Comparison of ENCODE assay signal across 8 mouse cellular contexts in the genomic region with DNA sequence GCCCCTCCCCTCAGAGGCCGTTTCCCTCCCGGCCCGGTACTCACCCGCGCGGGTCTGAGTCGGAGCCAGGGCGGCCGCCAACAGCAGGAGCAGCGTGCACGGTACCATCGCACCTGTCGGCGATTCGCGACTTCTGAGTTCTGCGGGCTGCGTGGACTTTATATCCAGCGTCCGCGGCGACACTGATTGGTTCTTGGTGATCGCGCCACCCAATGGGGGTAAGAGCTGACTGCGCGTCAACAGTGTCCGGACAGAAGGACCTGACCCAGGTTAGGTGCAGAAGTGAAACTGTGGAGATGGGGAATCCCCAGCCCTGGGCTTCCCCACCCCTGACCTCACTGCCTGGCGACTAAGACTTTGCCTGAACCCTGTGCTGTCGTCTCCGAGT. TPM values are rescaled to one million over a fixed set of nuclear protein-coding genes. Genes with fewer than 3 reads are reported as not detected.
DNase-seq lines count a peak whose midpoint lies in the region; ATAC-seq and TF ChIP-seq lines count a peak whose summit lies in the region.

A gene (minus strand): TSS at position 198 of the 388 bp plus-strand sequence.

- peak within 1 kb of the TSS; percentile 99 for H3K4me2 ChIP-seq in heart, embryonic 11.5 days
- H3K4me2 ChIP-seq in kidney, embryonic 15.5 days: peak within 1 kb of the TSS; percentile 97
- peak within 1 kb of the TSS; percentile 96 for H3K4me2 ChIP-seq in limb, embryonic 15.5 days
- H3K4me2 ChIP-seq in midbrain, postnatal 0 days (ENCODE audit: low read depth, low read length, poor library complexity, severe bottlenecking): peak within 1 kb of the TSS; percentile 88

- no peaks in the 10 kb centered on the region; the same call in 1 of the 2 replicates for H3K4me1 ChIP-seq in heart, embryonic 11.5 days (ENCODE audit: control insufficient read depth, insufficient read depth, low read length)
- peaks cover 15% of the 10 kb centered on the region for H3K4me1 ChIP-seq in kidney, embryonic 15.5 days
- peaks cover 14% of the 10 kb centered on the region for H3K4me1 ChIP-seq in limb, embryonic 15.5 days
- H3K4me1 ChIP-seq in midbrain, postnatal 0 days (ENCODE audit: insufficient read depth, low read length): 0 out of 2 replicates have a peak, but pooled peaks cover 4% of the 10 kb centered on the region

- peak; percentile 99 for DNase-seq in CD4-positive helper T cell, adult 2 months (ENCODE audit: low read depth, low spot score)
- DNase-seq in brain, embryonic 14.5 days (ENCODE audit: low read depth): peak; percentile 62
- peak; percentile 73 for DNase-seq in midbrain, postnatal 0 days (ENCODE audit: low spot score)
- DNase-seq in spleen, postnatal 4 days (ENCODE audit: low spot score in 2 of 2): peak; percentile 89 to 94

- H3K27ac ChIP-seq in heart, embryonic 11.5 days (ENCODE audit: low read depth, low read length): no peak within 1 kb of the TSS
- no peak within 1 kb of the TSS for H3K27ac ChIP-seq in kidney, embryonic 15.5 days
- H3K27ac ChIP-seq in limb, embryonic 15.5 days: no peak within 1 kb of the TSS
- H3K27ac ChIP-seq in midbrain, postnatal 0 days (ENCODE audit: low read depth, low read length): no peak within 1 kb of the TSS

- peak; percentile 88 for ATAC-seq in erythroid progenitor cell, adult 5-6 weeks (replicated peaks; ENCODE audit: low FRiP score, poor library complexity, severe bottlenecking)
- peak; percentile 57 for ATAC-seq in heart, embryonic 11.5 days (replicated peaks; ENCODE audit: insufficient number of reproducible peaks, low FRiP score, low TSS enrichment)
- ATAC-seq in kidney, embryonic 15.5 days (replicated peaks; ENCODE audit: low FRiP score): peak; percentile 92
- ATAC-seq in limb, embryonic 15.5 days (ENCODE audit: insufficient number of reproducible peaks, low FRiP score, low TSS enrichment, low read depth): peak; percentile 71; the same call in 1 of the 2 replicates
- ATAC-seq in midbrain, postnatal 0 days (ENCODE audit: low FRiP score): peak; percentile 87

- H3K9ac ChIP-seq in heart, embryonic 11.5 days (ENCODE audit: low read depth, low read length): peak within 1 kb of the TSS; percentile 60; the same call in 1 of the 2 replicates
- H3K9ac ChIP-seq in kidney, embryonic 15.5 days: peak within 1 kb of the TSS; percentile 37
- peak within 1 kb of the TSS; percentile 42; the same call in 1 of the 2 replicates for H3K9ac ChIP-seq in limb, embryonic 15.5 days
- no peak within 1 kb of the TSS; the same call in 1 of the 2 replicates for H3K9ac ChIP-seq in midbrain, postnatal 0 days (replicated peaks; ENCODE audit: low read length, poor library complexity, severe bottlenecking)

- H3K36me3 ChIP-seq in heart, embryonic 11.5 days (ENCODE audit: control insufficient read depth, insufficient read depth, low read length): no peaks in the 10 kb centered on the region
- no peaks in the 10 kb centered on the region for H3K36me3 ChIP-seq in kidney, embryonic 15.5 days
- H3K36me3 ChIP-seq in limb, embryonic 15.5 days: no peaks in the 10 kb centered on the region
- H3K36me3 ChIP-seq in midbrain, postnatal 0 days (ENCODE audit: insufficient read depth, low read length): no peaks in the 10 kb centered on the region

- no peaks in the 10 kb centered on the region for H3K9me3 ChIP-seq in heart, embryonic 11.5 days (replicated peaks; ENCODE audit: control insufficient read depth, low read length)
- no peaks in the 10 kb centered on the region for H3K9me3 ChIP-seq in kidney, embryonic 15.5 days (replicated peaks)
- H3K9me3 ChIP-seq in limb, embryonic 15.5 days: no peaks in the 10 kb centered on the region
- H3K9me3 ChIP-seq in midbrain, postnatal 0 days (ENCODE audit: low read length): no peaks in the 10 kb centered on the region

- TF ChIP-seq CTCF in brain, embryonic 14.5 days (IDR thresholded peaks at IDR 0.05; ENCODE audit: borderline replicate concordance, extremely low read depth, insufficient read depth, insufficient read length): no peak; the same call in 1 of the 2 replicates
- TF ChIP-seq CTCF in midbrain, postnatal 0 days (IDR thresholded peaks at IDR 0.05): no peak

- TF ChIP-seq POLR2A in brain, embryonic 14.5 days (IDR thresholded peaks at IDR 0.05; ENCODE audit: borderline replicate concordance, extremely low read depth, insufficient read depth, insufficient read length, poor library complexity, severe bottlenecking): 0 out of 2 replicates have a peak, but pooled peaks have one; percentile 15

- peaks cover 37% of the 10 kb centered on the region for H3K27me3 ChIP-seq in heart, embryonic 11.5 days (ENCODE audit: control insufficient read depth, insufficient read depth, low read length)
- H3K27me3 ChIP-seq in kidney, embryonic 15.5 days: peaks cover 59% of the 10 kb centered on the region
- peaks cover 59% of the 10 kb centered on the region for H3K27me3 ChIP-seq in limb, embryonic 15.5 days
- peaks cover 7% of the 10 kb centered on the region; the same call in 1 of the 2 replicates for H3K27me3 ChIP-seq in midbrain, postnatal 0 days (ENCODE audit: insufficient read depth, low read length)

- peak within 1 kb of the TSS; percentile 63 for H3K4me3 ChIP-seq in heart, embryonic 11.5 days (ENCODE audit: low read depth, low read length)
- peak within 1 kb of the TSS; percentile 59 for H3K4me3 ChIP-seq in kidney, embryonic 15.5 days (replicated peaks)
- peak within 1 kb of the TSS; percentile 52 for H3K4me3 ChIP-seq in limb, embryonic 15.5 days
- peak within 1 kb of the TSS; percentile 49 for H3K4me3 ChIP-seq in midbrain, postnatal 0 days (ENCODE audit: low read depth, low read length)

- WGBS in heart, embryonic 11.5 days (ENCODE audit: insufficient replicate concordance): under 1% methylated on average over 30 of the region's 30 CpGs
- WGBS in kidney, embryonic 15.5 days: under 1% methylated on average over 26 of the region's 30 CpGs
- 2% methylated on average over 22 of the region's 30 CpGs for WGBS in limb, embryonic 15.5 days
- under 1% methylated on average over 26 of the region's 30 CpGs for WGBS in midbrain, postnatal 0 days

RNA-seq across cellular contexts. Expression of the gene that starts here (rescaled TPM):
- 20.4 and 20.5 TPM in 2 replicates for polyA plus RNA-seq in brain, embryonic 14.5 days (2012; rRNA removed)
- total RNA-seq in erythroid progenitor cell, adult 5-6 weeks (2015; ENCODE audit: low replicate concordance): 315 and 400 TPM in 2 replicates
- total RNA-seq in erythroid progenitor cell, adult 5-6 weeks (2017; ENCODE audit: low replicate concordance): 167 and 182 TPM in 2 replicates
- polyA plus RNA-seq in heart, embryonic 11.5 days (2014; fragmentation: Nextera tagmentation; extraction: Ambion mirVana): 13.8 and 13.9 TPM in 2 replicates
- polyA plus RNA-seq in kidney, embryonic 15.5 days (2015; fragmentation: Nextera tagmentation; extraction: Ambion mirVana): 24.6 and 27.2 TPM in 2 replicates
- polyA plus RNA-seq in limb, embryonic 15.5 days (2015; fragmentation: Nextera tagmentation; extraction: Ambion mirVana): 25.5 and 31.3 TPM in 2 replicates
- 19.0 and 21.2 TPM in 2 replicates for total RNA-seq in midbrain, postnatal 0 days (2014; rRNA removed)
- polyA plus RNA-seq in midbrain, postnatal 0 days (2015; fragmentation: Nextera tagmentation; extraction: Ambion mirVana): 17.0 and 22.2 TPM in 2 replicates
